Mouse (Mus musculus): Measurements from ENCODE around the gene Sbno1. TPM values are rescaled to one million over a fixed set of nuclear protein-coding genes. Genes with fewer than 3 reads are reported as not detected.

Gene Sbno1
- polyA plus RNA-seq, 1 experiment, result 36.3 TPM

DNA sequence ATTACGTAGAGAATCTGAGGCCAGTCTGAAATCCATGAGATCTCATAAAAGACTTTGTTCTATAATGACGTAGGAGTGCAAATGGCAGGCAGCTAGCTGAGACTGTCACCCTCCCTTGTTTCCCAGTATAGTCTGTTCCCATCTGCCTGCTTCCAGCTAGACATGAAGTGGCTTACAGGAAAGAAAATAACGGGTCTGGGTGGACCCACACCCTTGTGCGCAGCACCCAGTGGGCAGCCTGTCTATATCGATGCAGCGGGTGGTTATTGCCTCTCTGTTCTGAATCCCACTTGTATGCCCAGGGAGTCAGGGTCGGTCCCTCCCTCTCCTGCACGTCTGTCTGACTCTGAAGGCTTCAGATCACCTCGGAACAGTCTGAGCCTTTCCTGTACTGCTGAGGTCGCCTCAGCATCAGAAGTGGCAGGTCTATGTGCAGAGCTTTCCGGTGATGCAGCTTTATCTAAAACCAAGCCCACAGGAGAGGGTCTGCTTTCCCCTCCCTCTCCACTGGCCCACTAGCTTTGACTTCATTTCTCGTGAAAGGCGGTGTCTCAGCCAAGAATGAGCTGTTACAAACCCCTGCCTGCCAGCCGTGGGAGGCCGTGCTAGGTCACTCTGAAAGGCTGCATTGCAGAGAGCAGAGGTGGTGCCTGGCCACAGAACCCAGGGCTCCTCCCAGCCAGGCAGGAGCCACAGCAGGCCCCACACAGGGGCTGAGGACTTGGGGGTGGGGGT, 26.9 kb upstream of the Sbno1 start:
- DNase-seq, result no peak
- 93% methylated on average over 15 of the region's 15 CpGs for WGBS
- Histone ChIP-seq H3K27me3 (ENCODE audit: control insufficient read depth, insufficient read depth, low read length) (no peaks in the 10 kb centered on the region), H3K4me3 (ENCODE audit: control insufficient read depth, insufficient read depth, low read length) (no peak overlapping the region), H3K27ac (ENCODE audit: control insufficient read depth, insufficient read depth, low read length) (no peak overlapping the region), H3K36me3 (ENCODE audit: control insufficient read depth, insufficient read depth, low read length) (peaks cover 88% of the 10 kb centered on the region), H3K4me1 (replicated peaks; ENCODE audit: control insufficient read depth, insufficient read depth, low read length) (no peaks in the 10 kb centered on the region)
- no peak for TF ChIP-seq CTCF (IDR thresholded peaks at IDR 0.05; ENCODE audit: borderline replicate concordance, control insufficient read depth, extremely low read depth, insufficient read depth, low read length, poor library complexity)
- TF ChIP-seq POLR2A (IDR thresholded peaks at IDR 0.05; ENCODE audit: control insufficient read depth, extremely low read depth, insufficient read depth, low read length, poor library complexity), result no peak

DNA sequence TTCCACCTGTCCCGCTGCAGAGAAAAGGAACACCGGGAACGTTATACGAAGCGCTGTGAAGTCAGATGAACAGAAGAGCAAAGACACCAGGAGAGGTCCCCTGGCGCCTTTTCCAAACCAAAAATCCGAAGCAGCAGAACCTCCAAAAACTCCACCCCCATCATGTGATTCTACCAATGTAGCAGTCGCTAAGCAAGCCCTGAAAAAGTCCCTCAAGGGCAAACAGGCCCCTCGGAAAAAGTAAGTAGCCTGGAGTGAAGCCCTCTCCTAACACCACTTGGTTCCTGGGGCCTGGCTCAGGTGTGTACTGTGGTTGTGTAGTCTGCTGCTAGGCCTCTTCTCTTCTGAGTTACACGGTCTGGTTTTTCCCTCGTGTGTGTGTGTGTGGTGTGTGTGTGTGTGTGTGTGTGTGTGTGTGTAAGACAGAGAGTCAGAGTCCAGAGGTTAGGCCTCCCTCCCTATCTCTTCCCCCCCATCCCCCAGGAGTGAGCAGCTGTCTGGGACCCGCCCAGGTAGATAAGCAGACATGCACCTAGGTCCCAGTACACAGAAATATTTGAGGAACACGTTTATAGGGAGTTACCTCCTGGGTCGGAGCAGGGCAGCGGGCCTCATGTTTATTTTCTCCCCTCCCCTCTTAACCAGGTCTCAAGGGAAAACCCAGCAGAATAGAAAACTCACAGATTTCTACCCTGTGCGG, 25.0 kb upstream of the Sbno1 start:
- Histone ChIP-seq H3K27ac (ENCODE audit: control insufficient read depth, insufficient read depth, low read length) (no peak overlapping the region), H3K4me3 (ENCODE audit: control insufficient read depth, insufficient read depth, low read length) (no peak overlapping the region), H3K4me1 (replicated peaks; ENCODE audit: control insufficient read depth, insufficient read depth, low read length) (peaks cover 10% of the 10 kb centered on the region), H3K36me3 (ENCODE audit: control insufficient read depth, insufficient read depth, low read length) (peaks cover 77% of the 10 kb centered on the region), H3K27me3 (ENCODE audit: control insufficient read depth, insufficient read depth, low read length) (no peaks in the 10 kb centered on the region)
- DNase-seq, result no peak
- 91% methylated on average over 16 of the region's 16 CpGs for WGBS
- no peak for TF ChIP-seq POLR2A (IDR thresholded peaks at IDR 0.05; ENCODE audit: control insufficient read depth, extremely low read depth, insufficient read depth, low read length, poor library complexity)
- no peak for TF ChIP-seq CTCF (IDR thresholded peaks at IDR 0.05; ENCODE audit: borderline replicate concordance, control insufficient read depth, extremely low read depth, insufficient read depth, low read length, poor library complexity)

DNA sequence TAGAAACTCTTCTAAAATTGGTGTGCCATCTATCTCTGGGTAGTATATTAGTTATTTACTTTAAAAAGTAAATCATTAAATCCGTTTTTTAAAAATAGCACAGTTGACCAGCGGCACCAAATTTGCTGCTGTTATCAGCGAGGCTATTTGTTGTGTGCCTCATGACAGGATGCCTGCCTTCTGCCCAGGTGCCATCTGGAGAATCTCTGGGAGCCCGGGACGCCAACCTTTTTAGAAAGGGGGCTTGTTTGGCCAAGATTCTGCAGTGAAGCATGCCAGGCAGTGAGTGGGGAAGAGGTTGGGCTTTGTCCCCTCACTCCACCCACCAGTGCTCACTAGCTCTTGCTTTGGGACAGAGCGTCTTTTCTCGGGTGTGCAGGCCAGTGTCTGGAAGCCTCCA, 24.2 kb upstream of the Sbno1 start:
- no peak for DNase-seq
- H3K4me3 ChIP-seq (ENCODE audit: control insufficient read depth, insufficient read depth, low read length), result no peak overlapping the region
- peaks cover 70% of the 10 kb centered on the region for H3K36me3 ChIP-seq (ENCODE audit: control insufficient read depth, insufficient read depth, low read length)
- no peak overlapping the region for H3K27ac ChIP-seq (ENCODE audit: control insufficient read depth, insufficient read depth, low read length)
- no peak for TF ChIP-seq CTCF (IDR thresholded peaks at IDR 0.05; ENCODE audit: borderline replicate concordance, control insufficient read depth, extremely low read depth, insufficient read depth, low read length, poor library complexity)
- no peak for TF ChIP-seq POLR2A (IDR thresholded peaks at IDR 0.05; ENCODE audit: control insufficient read depth, extremely low read depth, insufficient read depth, low read length, poor library complexity)
- no peaks in the 10 kb centered on the region for H3K27me3 ChIP-seq (ENCODE audit: control insufficient read depth, insufficient read depth, low read length)
- WGBS, result 95% methylated on average over 7 of the region's 7 CpGs
- H3K4me1 ChIP-seq (replicated peaks; ENCODE audit: control insufficient read depth, insufficient read depth, low read length), result peaks cover 10% of the 10 kb centered on the region

DNA sequence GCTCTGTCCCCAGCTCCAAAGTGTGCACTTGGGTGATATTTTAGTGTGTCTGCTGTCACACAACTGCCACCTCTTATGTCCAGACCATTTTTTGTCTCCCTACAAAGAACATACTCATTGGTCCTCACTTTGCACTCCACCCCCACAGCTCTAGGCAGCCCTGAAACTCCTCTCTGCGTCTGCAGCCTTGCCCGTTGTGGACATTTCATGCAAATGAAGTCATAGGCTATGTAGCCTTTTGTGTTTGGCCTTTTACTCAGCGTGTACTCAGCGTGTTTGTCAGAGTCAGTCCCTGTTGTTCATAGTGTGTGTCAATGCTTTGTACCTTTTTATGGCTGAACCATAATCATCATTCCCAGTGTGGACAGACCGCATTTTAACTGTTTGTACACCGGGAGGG, 23.7 kb upstream of the Sbno1 start:
- 96% methylated on average over 6 of the region's 6 CpGs for WGBS
- H3K27ac ChIP-seq (ENCODE audit: control insufficient read depth, insufficient read depth, low read length), result no peak overlapping the region
- TF ChIP-seq POLR2A (IDR thresholded peaks at IDR 0.05; ENCODE audit: control insufficient read depth, extremely low read depth, insufficient read depth, low read length, poor library complexity) (no peak), CTCF (IDR thresholded peaks at IDR 0.05; ENCODE audit: borderline replicate concordance, control insufficient read depth, extremely low read depth, insufficient read depth, low read length, poor library complexity) (no peak)
- no peak overlapping the region for H3K4me3 ChIP-seq (ENCODE audit: control insufficient read depth, insufficient read depth, low read length)
- peaks cover 15% of the 10 kb centered on the region for H3K4me1 ChIP-seq (replicated peaks; ENCODE audit: control insufficient read depth, insufficient read depth, low read length)
- H3K36me3 ChIP-seq (ENCODE audit: control insufficient read depth, insufficient read depth, low read length), result peaks cover 66% of the 10 kb centered on the region
- no peak for DNase-seq
- no peaks in the 10 kb centered on the region for H3K27me3 ChIP-seq (ENCODE audit: control insufficient read depth, insufficient read depth, low read length)

DNA sequence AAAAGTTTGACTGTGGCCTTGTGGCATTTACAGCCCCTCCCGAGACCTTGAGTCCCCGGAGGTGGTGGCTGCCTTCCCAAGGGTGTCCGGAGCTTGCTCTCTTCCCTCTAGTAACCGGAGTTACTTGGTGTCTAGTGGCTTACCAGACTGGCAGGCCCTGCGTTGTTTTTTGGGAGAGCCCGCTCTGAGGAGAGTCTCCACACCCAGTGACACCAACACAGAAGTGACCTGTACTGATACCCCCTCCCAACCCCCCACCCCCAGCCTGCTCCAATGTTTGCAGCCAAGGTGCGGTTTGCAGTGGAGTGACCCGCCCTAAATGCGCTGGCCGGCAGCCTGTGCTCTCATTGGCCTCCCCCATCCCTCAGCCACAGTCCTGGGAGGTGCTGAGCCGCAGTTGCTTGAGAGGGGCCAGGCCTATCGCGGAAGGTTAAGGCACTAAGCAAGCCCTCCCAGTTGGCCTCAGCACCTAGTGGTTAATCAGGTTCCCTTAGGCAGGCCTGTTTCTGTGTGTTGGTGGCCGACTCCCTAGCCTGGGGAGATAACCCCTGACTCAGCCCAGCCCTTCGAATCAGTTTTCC, 20.6 kb upstream of the Sbno1 start:
- TF ChIP-seq CTCF (IDR thresholded peaks at IDR 0.05; ENCODE audit: borderline replicate concordance, control insufficient read depth, extremely low read depth, insufficient read depth, low read length, poor library complexity) (no peak), POLR2A (IDR thresholded peaks at IDR 0.05; ENCODE audit: control insufficient read depth, extremely low read depth, insufficient read depth, low read length, poor library complexity) (no peak)
- no peak overlapping the region for H3K27ac ChIP-seq (ENCODE audit: control insufficient read depth, insufficient read depth, low read length)
- 3% methylated on average over 15 of the region's 15 CpGs for WGBS
- peak overlapping the region; percentile 45 for H3K4me3 ChIP-seq (ENCODE audit: control insufficient read depth, insufficient read depth, low read length)
- no peaks in the 10 kb centered on the region for H3K27me3 ChIP-seq (ENCODE audit: control insufficient read depth, insufficient read depth, low read length)
- peak; percentile 13 for DNase-seq
- peaks cover 39% of the 10 kb centered on the region for H3K36me3 ChIP-seq (ENCODE audit: control insufficient read depth, insufficient read depth, low read length)
- peaks cover 17% of the 10 kb centered on the region for H3K4me1 ChIP-seq (replicated peaks; ENCODE audit: control insufficient read depth, insufficient read depth, low read length)

DNA sequence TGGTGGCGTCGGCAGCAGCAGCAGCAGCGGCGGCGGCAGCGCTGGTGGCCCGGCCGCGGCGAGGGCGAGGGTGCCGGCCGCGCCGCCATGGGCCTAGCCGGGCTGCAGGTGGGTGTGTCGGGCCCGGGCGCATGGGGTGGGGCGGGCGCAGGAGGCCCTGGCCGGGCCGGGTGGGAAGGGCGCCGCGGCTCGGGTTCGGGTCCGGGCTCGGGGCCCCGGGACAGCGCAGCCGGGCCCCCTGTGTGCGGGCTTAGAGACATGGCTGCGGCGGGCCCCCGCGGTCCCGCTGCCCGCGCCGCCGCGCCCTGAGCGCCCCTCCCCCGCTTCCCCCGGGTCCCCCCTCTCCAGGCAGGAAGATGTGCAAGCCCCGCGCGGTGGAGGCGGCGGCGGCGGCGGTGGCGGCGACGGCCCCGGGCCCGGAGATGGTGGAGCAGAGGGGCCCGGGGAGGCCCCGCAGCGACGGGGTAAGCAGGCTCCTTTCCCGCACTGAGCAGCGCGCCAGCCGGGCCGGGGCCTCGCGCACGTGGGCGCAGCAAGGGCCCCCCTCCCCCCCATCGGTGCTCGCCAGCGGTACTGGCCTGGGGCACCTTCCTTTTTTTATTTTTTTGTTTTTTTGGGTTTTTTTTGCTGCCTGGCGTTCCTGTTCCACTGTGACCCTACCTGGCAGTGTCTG, 20.0 kb upstream of the Sbno1 start:
- no peak overlapping the region for H3K27ac ChIP-seq (ENCODE audit: control insufficient read depth, insufficient read depth, low read length)
- H3K4me1 ChIP-seq (replicated peaks; ENCODE audit: control insufficient read depth, insufficient read depth, low read length), result peaks cover 17% of the 10 kb centered on the region
- H3K27me3 ChIP-seq (ENCODE audit: control insufficient read depth, insufficient read depth, low read length), result no peaks in the 10 kb centered on the region
- 6% methylated on average over 44 of the region's 77 CpGs for WGBS
- peak overlapping the region; percentile 45 for H3K4me3 ChIP-seq (ENCODE audit: control insufficient read depth, insufficient read depth, low read length)
- DNase-seq, result peak; percentile 60
- TF ChIP-seq CTCF (IDR thresholded peaks at IDR 0.05; ENCODE audit: borderline replicate concordance, control insufficient read depth, extremely low read depth, insufficient read depth, low read length, poor library complexity) (no peak), POLR2A (IDR thresholded peaks at IDR 0.05; ENCODE audit: control insufficient read depth, extremely low read depth, insufficient read depth, low read length, poor library complexity) (no peak)
- peaks cover 33% of the 10 kb centered on the region for H3K36me3 ChIP-seq (ENCODE audit: control insufficient read depth, insufficient read depth, low read length)
